Mouse (Mus musculus) CH12.LX (cell line): ENCODE results near the gene Ube2h. TPM values are rescaled to one million over a fixed set of nuclear protein-coding genes. Genes with fewer than 3 reads are reported as not detected.

Experiments used
- DNase-seq: peaks from one replicate; pipeline ENCODE4 v3.0.0-alpha.2; 2013; ENCODE audit errors: extremely low read depth
- H3K27ac ChIP-seq: 2 replicates; pipeline ENCODE4 v1.5.1; 2012; ENCODE audit warnings: low read depth, mild to moderate bottlenecking, control low read depth, moderate library complexity; ENCODE audit not compliant: insufficient read depth
- H3K27me3 ChIP-seq: replicated peaks from 2 replicates; pipeline ENCODE3; 2012; ENCODE audit warnings: inconsistent platforms
- H3K36me3 ChIP-seq, 2 experiments: replicated peaks in 1 of 2; 2 replicates each; pipeline versions ENCODE3 to v1.6.1; 2012; ENCODE audit warnings: inconsistent platforms in 1 of 2, low read length in 1 of 2, mild to moderate bottlenecking in 1 of 2, mixed read lengths in 1 of 2, moderate library complexity in 1 of 2; ENCODE audit not compliant: control insufficient read depth in 1 of 2, insufficient read depth in 1 of 2
- H3K4me1 ChIP-seq, 2 experiments: 2 replicates each; pipeline ENCODE4 v1.6.1; 2012; ENCODE audit warnings: inconsistent platforms in 1 of 2, moderate library complexity in 1 of 2; ENCODE audit not compliant: insufficient read depth in 2 of 2, control insufficient read depth in 1 of 2
- H3K4me2 ChIP-seq: 2 replicates; pipeline ENCODE4 v1.6.1; 2012; ENCODE audit warnings: low read depth, mild to moderate bottlenecking, control low read depth; ENCODE audit not compliant: poor library complexity, insufficient read depth, severe bottlenecking
- H3K4me3 ChIP-seq, 3 experiments: fragments of 150-350 bp in 1 of 3; sonication (generic) in 1 of 3; replicated peaks in 1 of 3; 2 replicates each; pipeline versions ENCODE3 to v1.5.1; 2011 to 2012; ENCODE audit warnings: low read depth in 2 of 3, low read length in 2 of 3, mild to moderate bottlenecking in 2 of 3, moderate library complexity in 2 of 3, control low read depth in 1 of 3, improper control_type of control experiment in 1 of 3, inconsistent platforms in 1 of 3, mixed read lengths in 1 of 3; ENCODE audit not compliant: poor library complexity in 1 of 3
- H3K79me2 ChIP-seq: replicated peaks from 2 replicates; pipeline ENCODE4 v1.6.1; 2012; ENCODE audit warnings: mild to moderate bottlenecking, moderate library complexity; ENCODE audit not compliant: control insufficient read depth, poor library complexity, insufficient read depth, severe bottlenecking; ENCODE audit errors: extremely low read depth
- H3K9ac ChIP-seq: 2 replicates; pipeline ENCODE4 v1.6.1; 2012; ENCODE audit warnings: low read depth, mild to moderate bottlenecking, control low read depth, moderate library complexity; ENCODE audit not compliant: insufficient read depth
- H3K9me3 ChIP-seq: replicated peaks from 2 replicates; pipeline ENCODE3; 2012; ENCODE audit warnings: low read length, inconsistent platforms, mixed read lengths
- BHLHE40 ChIP-seq: IDR thresholded peaks from 2 replicates; pipeline ENCODE4 v1.6.1; 2011; ENCODE audit warnings: mild to moderate bottlenecking, low read depth, low read length, improper control_type of control experiment
- CHD2 ChIP-seq: IDR thresholded peaks from 2 replicates; pipeline ENCODE4 v1.6.1; 2011; ENCODE audit warnings: low read length, improper control_type of control experiment
- EP300 ChIP-seq: IDR thresholded peaks from 2 replicates; pipeline ENCODE4 v1.6.1; 2011; ENCODE audit warnings: low read length, improper control_type of control experiment
- ETS1 ChIP-seq: conservative IDR thresholded peaks from 2 replicates; pipeline ENCODE4 v1.6.1; 2012; ENCODE audit warnings: low read depth, mild to moderate bottlenecking, inconsistent platforms, low read length, improper control_type of control experiment, moderate library complexity
- HCFC1 ChIP-seq: IDR thresholded peaks from 2 replicates; pipeline ENCODE4 v1.6.1; 2012; ENCODE audit warnings: low read depth, mild to moderate bottlenecking, inconsistent platforms, low read length, improper control_type of control experiment
- IRF4 ChIP-seq: IDR thresholded peaks from 2 replicates; pipeline ENCODE4 v1.6.1; 2014; ENCODE audit warnings: low read depth, mild to moderate bottlenecking, inconsistent platforms, low read length, improper control_type of control experiment
- JUN ChIP-seq: IDR thresholded peaks from 2 replicates; pipeline ENCODE4 v1.6.1; 2011; ENCODE audit warnings: low read depth, mild to moderate bottlenecking, low read length, improper control_type of control experiment, moderate library complexity; ENCODE audit not compliant: insufficient read depth
- JUND ChIP-seq: conservative IDR thresholded peaks from 2 replicates; pipeline ENCODE4 v1.6.1; 2011; ENCODE audit warnings: low read depth, low read length, improper control_type of control experiment
- KAT2A ChIP-seq: IDR thresholded peaks from 2 replicates; pipeline ENCODE4 v1.6.1; 2012; ENCODE audit warnings: low read length, improper control_type of control experiment, inconsistent platforms; ENCODE audit not compliant: insufficient replicate concordance
- MEF2A ChIP-seq: IDR thresholded peaks from 2 replicates; pipeline ENCODE4 v1.6.1; 2014; ENCODE audit warnings: low read depth, mild to moderate bottlenecking, inconsistent platforms, low read length, improper control_type of control experiment, borderline replicate concordance
- MYC ChIP-seq: IDR thresholded peaks from 2 replicates; pipeline ENCODE4 v1.6.1; 2011; ENCODE audit warnings: low read depth, mild to moderate bottlenecking, improper control_type of control experiment, low read length
- NELFE ChIP-seq: IDR thresholded peaks from 2 replicates; pipeline ENCODE4 v1.6.1; 2011; ENCODE audit warnings: low read depth, low read length, improper control_type of control experiment
- NRF1 ChIP-seq: IDR thresholded peaks from 2 replicates; pipeline ENCODE4 v1.6.1; 2014; ENCODE audit warnings: low read depth, mild to moderate bottlenecking, inconsistent platforms, low read length, improper control_type of control experiment, moderate library complexity
- PAX5 ChIP-seq: IDR thresholded peaks from 2 replicates; pipeline ENCODE4 v1.6.1; 2012; ENCODE audit warnings: low read length, inconsistent platforms, mixed read lengths
- POLR2A ChIP-seq: IDR thresholded peaks from 2 replicates; pipeline ENCODE4 v1.6.1; 2011; ENCODE audit warnings: low read depth, mild to moderate bottlenecking, improper control_type of control experiment, low read length
- POLR2AphosphoS2 ChIP-seq: IDR thresholded peaks from 2 replicates; pipeline ENCODE4 v1.6.1; 2011; ENCODE audit warnings: low read depth, low read length, improper control_type of control experiment
- SIN3A ChIP-seq: IDR thresholded peaks from 2 replicates; pipeline ENCODE4 v1.6.1; 2012; ENCODE audit warnings: low read length, improper control_type of control experiment, inconsistent platforms
- SMC3 ChIP-seq: IDR thresholded peaks from 2 replicates; pipeline ENCODE4 v1.6.1; 2011; ENCODE audit warnings: low read depth, low read length, improper control_type of control experiment
- TBP ChIP-seq: conservative IDR thresholded peaks from 2 replicates; pipeline ENCODE4 v1.6.1; 2011; ENCODE audit warnings: low read depth, low read length, improper control_type of control experiment
- TCF12 ChIP-seq: IDR thresholded peaks from 2 replicates; pipeline ENCODE4 v1.6.1; 2014; ENCODE audit warnings: low read depth, mild to moderate bottlenecking, inconsistent platforms, low read length, improper control_type of control experiment
- UBTF ChIP-seq: IDR thresholded peaks from 2 replicates; pipeline ENCODE4 v1.6.1; 2012; ENCODE audit warnings: low read depth, mild to moderate bottlenecking, inconsistent platforms, low read length, improper control_type of control experiment, moderate library complexity
- USF1 ChIP-seq: IDR thresholded peaks from 2 replicates; pipeline ENCODE4 v1.6.1; 2014; ENCODE audit warnings: low read depth, mild to moderate bottlenecking, inconsistent platforms, low read length, improper control_type of control experiment
- USF2 ChIP-seq: conservative IDR thresholded peaks from 2 replicates; pipeline ENCODE4 v1.6.1; 2011; ENCODE audit warnings: low read depth, low read length, improper control_type of control experiment
- ZC3H11A ChIP-seq: IDR thresholded peaks from 2 replicates; pipeline ENCODE4 v1.6.1; 2012; ENCODE audit warnings: low read depth, mild to moderate bottlenecking, inconsistent platforms, low read length, improper control_type of control experiment
- ZMIZ1 ChIP-seq: IDR thresholded peaks from 2 replicates; pipeline ENCODE4 v1.6.1; 2012; ENCODE audit warnings: low read depth, mild to moderate bottlenecking, inconsistent platforms, low read length, improper control_type of control experiment
- ZNF384 ChIP-seq: IDR thresholded peaks from 2 replicates; pipeline ENCODE4 v1.6.1; 2012; ENCODE audit warnings: low read depth, low read length, improper control_type of control experiment, inconsistent platforms
- dilution Hi-C: fragments of 300-500 bp; cut with MboI; formaldehyde crosslinking; loops from 2 replicates; pipeline ENCODE4 v1.14.3; 2020; ENCODE audit warnings: low sequenced_read_pairs; ENCODE audit not compliant: extremely low pct_unique_long_range_greater_than_20kb, extremely low pct_ligation_motif_present
- in situ Hi-C: fragments of 300-500 bp; cut with MboI; formaldehyde crosslinking; loops from 3 replicates; pipeline ENCODE4 v1.14.3; 2019; ENCODE audit warnings: low sequenced_read_pairs, low pct_ligation_motif_present, low pct_unique_long_range_greater_than_20kb, mixed read lengths
- polyA plus RNA-seq: library from polyadenylated mRNA; unstranded; fragments of >175 nt; gene quantifications from 2 replicates; pipeline ENCODE4 v1.2.1, GENCODE M21; 2012; ENCODE audit warnings: low read depth; ENCODE audit not compliant: insufficient read length
- total RNA-seq, 2 experiments: library from RNA; depleted of rRNA; stranded (reverse); fragments of 300-350 nt in 1 of 2; fragments of >200 nt in 1 of 2; gene quantifications; 2 replicates each; pipeline ENCODE4 v1.2.3; 2012 to 2014

Gene Ube2h
- total and polyA plus RNA-seq, 3 experiments, result 6.1 to 13.4 (median 13.4) TPM

- TF ChIP-seq PAX5 (peak; percentile 77; the same call in 1 of the 2 replicates), ZC3H11A (no peak)
- no peak overlapping the region for H3K9ac ChIP-seq
These were observed 138.0 kb downstream of the Ube2h start for GRCm38 (mm10) chr6:30166349-30166748.

GRCm38 (mm10) chr6:30162091-30162490 lies 142.2 kb downstream of the Ube2h start:
- Histone ChIP-seq H3K27ac (peak overlapping the region; percentile 88), H3K4me3 (no peak overlapping the region), H3K9ac (peak overlapping the region; percentile 24), H3K36me3 (peaks cover 3 to 29% of the 10 kb centered on the region in 2 experiments), H3K4me2 (peak overlapping the region; percentile 42), H3K9me3 (no peaks in the 10 kb centered on the region), H3K27me3 (no peaks in the 10 kb centered on the region), H3K79me2 (no peaks in the 10 kb centered on the region), H3K4me1 (peaks cover 35 to 79% of the 10 kb centered on the region in 2 experiments)
- no peak for TF ChIP-seq POLR2AphosphoS2
- peak; percentile 93 for TF ChIP-seq ETS1
- TF ChIP-seq USF2, result no peak
- TF ChIP-seq JUN, result peak; percentile 90
- TF ChIP-seq POLR2A, result peak; percentile 39; the same call in 1 of the 2 replicates
- peak; percentile 76; the same call in 1 of the 2 replicates for TF ChIP-seq SIN3A
- TF ChIP-seq MYC, result 0 out of 2 replicates have a peak, but pooled peaks have one; percentile 70
- TF ChIP-seq TBP, result 0 out of 2 replicates have a peak, but pooled peaks have one; percentile 52
- TF ChIP-seq SMC3, result 0 out of 2 replicates have a peak, but pooled peaks have one; percentile 7
- TF ChIP-seq UBTF, result 0 out of 2 replicates have a peak, but pooled peaks have one; percentile 13
- peak; percentile 90 for TF ChIP-seq JUND
- peak; percentile 91 for TF ChIP-seq IRF4
- no peak for TF ChIP-seq KAT2A
- no peak for TF ChIP-seq NRF1
- TF ChIP-seq MEF2A, result peak; percentile 99
- peak; percentile 88 for TF ChIP-seq ZNF384
- no peak for TF ChIP-seq ZMIZ1
- TF ChIP-seq EP300, result peak; percentile 88
- peak; percentile 91 for TF ChIP-seq CHD2
- TF ChIP-seq TCF12, result peak; percentile 86; the same call in 1 of the 2 replicates
- TF ChIP-seq HCFC1, result 0 out of 2 replicates have a peak, but pooled peaks have one; percentile 27
- TF ChIP-seq BHLHE40, result peak; percentile 83
- TF ChIP-seq NELFE, result no peak
- no peak for TF ChIP-seq USF1
- dilution Hi-C loops, result no loop called here
- in situ Hi-C loops, result no loop called here
- DNase-seq, result peak; percentile 93

More at GRCm38 (mm10) chr6:30166349-30166748, 138.0 kb downstream of the Ube2h start:
- Histone ChIP-seq H3K79me2 (no peaks in the 10 kb centered on the region), H3K4me3 (no peak overlapping the region), H3K4me1 (peaks cover 46 to 82% of the 10 kb centered on the region in 2 experiments), H3K36me3 (peaks cover 7 to 60% of the 10 kb centered on the region in 2 experiments), H3K9me3 (no peaks in the 10 kb centered on the region), H3K27ac (no peak overlapping the region), H3K4me2 (no peak overlapping the region), H3K27me3 (no peaks in the 10 kb centered on the region)
- DNase-seq, result no peak
- dilution Hi-C loops (no loop called here), in situ Hi-C loops (no loop called here)
